Mouse (Mus musculus) mouse embryonic stem cell (cell line): ENCODE measurements around the gene Galnt4.

Experiments used
- in situ Hi-C, 2 experiments: fragments of 300-500 bp; cut with MboI; formaldehyde crosslinking; loops; 1 replicate in 1 of 2; 3 replicates in 1 of 2; pipeline ENCODE4 v1.14.3; 2019 to 2020; ENCODE audit warnings: low sequenced_read_pairs in 2 of 2, low pct_unique_long_range_greater_than_20kb in 1 of 2, mixed read lengths in 1 of 2; ENCODE audit not compliant: unreplicated experiment in 1 of 2

Gene Galnt4

DNA sequence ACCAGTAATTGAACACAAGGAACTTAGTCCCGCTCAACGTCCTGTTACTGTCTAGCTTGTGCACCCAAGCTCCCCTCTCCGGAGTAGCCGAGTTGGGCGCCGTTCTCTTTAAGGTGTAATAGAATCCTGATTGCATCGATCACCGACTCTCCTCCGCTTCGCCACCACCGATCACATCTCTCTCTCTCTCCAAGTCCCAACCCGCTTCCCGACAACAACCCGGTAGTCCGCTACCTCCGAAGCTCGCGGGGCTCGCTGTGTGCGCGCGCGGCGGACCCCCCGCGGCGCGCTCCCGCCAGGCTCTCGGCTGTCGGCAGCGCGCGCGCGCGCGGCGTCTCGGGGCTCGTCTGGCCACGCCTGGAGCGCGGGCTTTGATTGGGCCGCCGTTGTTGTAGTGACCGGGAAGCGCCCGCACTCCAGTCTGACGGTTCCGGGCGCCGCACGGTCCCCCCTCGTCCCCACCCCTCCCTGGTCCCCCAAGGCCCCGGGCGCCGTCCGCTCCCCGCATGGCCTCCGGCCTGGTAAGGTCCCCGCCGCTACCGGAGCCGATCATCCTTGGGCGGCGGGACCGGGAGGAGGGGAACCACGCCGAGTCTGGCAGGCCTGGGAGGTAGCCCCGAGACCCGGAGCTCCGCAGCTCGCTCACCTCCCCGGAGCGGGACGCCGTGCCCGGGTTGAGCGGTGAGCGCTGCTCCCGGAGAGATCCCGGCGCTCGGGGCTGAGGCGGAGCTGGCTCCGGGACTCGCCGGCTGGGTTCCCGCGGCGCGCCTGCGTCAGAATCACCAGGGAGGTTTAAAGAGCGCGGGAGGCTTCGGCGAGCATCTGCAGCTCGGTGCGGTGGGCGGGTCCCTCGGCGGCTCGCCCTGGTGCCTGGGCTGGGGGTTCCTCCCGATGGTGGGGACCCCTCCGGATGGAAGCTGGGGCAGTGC lies 992 bp upstream of the Galnt4 start, which contains the start of gene Poc1b:
Poc1b (plus strand) TSS at position 334 of the 929 bp plus-strand sequence.
- in situ Hi-C loops, result no loop called here

DNA sequence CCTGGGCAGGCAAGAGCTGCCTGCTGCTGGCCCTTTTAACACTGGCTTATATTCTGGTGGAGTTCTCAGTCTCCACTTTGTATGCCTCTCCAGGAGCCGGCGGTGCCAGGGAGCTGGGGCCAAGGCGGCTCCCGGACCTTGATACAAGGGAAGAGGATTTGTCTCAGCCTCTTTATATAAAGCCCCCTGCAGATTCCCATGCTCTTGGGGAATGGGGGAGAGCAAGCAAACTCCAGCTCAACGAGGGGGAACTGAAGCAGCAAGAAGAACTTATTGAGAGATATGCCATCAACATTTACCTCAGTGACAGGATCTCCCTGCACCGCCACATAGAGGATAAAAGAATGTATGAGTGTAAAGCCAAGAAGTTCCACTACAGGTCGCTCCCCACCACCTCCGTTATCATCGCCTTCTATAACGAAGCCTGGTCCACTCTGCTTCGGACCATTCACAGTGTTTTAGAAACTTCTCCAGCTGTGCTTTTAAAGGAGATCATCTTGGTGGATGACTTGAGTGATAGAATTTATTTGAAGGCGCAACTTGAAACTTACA lies 548 bp downstream of the Galnt4 start:
- in situ Hi-C loops, result no loop called here

DNA sequence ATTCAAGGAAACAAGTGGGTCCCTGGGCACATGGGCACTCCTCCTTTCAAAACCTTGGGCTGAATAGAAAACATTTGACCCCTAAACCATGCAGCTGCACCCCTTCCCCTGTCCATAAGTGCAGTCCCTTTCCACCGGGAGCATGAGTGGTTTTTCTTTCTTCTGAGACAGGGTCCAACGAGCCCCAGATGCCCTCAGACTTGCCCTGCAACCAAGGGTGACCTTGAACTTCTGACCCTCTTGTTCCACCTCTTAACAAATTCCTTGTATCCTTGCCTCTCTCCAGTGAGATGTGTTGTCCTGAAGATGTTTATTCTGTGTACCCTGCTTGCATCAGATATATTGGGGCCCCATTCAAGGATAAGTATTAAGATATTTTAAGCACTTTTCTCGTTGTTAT lies 5.6 kb downstream of the Galnt4 start:
- in situ Hi-C loops, result no loop called here

DNA sequence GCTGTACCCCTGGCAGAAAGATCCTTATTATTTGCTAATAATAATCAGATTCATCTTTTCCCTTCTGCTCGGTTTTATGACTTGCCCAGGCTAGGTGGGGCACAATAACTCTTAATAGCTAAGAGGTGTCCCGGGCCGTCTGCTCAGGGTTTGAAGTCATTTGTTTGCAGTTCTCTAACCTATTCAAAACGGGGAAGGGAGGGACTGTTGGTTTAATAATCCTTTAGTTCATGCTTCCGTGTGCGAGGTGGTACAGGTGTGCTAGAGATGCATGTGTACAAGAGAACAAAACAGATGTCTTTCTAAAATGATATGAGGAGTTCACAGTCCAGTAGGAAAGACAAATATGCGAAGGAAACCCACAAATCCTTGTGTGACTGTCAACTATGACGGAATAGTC lies 6.3 kb downstream of the Galnt4 start:
- in situ Hi-C loops, result no loop called here

DNA sequence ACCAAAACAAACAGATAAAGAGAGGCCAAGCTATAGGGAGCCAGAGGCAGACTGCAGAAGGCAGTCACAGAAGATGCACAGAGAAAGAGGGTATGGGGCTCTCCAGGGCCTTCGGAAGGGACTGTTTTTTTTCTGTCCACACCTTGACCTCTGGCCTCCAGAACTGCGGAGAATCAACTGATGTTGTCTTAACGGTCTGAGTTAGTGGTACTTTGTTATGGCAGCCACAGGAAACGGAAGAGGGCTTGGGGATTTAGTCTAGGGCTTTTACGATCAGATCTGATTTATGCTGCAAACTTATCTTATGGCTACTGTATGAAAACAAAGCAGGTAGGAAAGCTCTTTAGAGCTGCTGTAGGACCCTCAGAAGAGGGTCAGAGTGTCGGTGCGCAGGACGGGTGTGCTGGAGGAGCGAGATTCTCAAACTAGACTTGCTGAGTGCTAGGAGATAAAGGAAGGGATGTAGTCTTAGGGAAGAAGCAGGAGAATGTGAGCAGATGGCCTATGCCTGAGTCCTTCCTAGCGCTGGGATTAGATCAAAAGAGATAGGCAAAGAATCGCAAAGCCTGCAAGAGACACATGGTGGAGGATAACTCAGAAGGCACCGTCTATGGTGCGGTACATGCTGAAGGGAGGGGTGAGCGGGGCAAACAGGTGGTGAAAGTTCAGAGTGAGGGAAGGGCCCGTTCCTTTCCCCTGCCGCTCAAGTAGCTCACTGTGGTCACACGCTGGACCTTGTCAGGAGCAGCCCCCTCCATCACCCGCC lies 7.7 kb downstream of the Galnt4 start:
- in situ Hi-C loops, result no loop called here

DNA sequence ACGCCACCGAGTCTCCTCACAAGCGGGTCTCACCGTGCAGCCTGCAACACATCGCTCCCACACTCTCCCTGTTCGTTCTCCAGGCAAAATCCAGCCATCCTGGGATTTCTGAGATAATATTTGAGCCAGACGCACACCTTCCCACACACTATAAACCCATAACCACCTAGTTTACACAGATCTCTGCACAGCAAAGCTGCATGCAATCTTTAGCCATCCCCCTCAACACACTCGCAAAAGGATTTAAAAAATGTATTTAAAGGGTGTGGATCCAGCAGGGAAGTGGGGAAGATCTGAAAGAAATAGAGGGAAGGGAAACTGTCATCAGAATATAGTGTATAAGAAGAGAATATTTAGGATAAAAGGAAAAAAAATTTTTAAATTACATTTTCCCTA lies 8.3 kb downstream of the Galnt4 start:
- in situ Hi-C loops, result no loop called here

DNA sequence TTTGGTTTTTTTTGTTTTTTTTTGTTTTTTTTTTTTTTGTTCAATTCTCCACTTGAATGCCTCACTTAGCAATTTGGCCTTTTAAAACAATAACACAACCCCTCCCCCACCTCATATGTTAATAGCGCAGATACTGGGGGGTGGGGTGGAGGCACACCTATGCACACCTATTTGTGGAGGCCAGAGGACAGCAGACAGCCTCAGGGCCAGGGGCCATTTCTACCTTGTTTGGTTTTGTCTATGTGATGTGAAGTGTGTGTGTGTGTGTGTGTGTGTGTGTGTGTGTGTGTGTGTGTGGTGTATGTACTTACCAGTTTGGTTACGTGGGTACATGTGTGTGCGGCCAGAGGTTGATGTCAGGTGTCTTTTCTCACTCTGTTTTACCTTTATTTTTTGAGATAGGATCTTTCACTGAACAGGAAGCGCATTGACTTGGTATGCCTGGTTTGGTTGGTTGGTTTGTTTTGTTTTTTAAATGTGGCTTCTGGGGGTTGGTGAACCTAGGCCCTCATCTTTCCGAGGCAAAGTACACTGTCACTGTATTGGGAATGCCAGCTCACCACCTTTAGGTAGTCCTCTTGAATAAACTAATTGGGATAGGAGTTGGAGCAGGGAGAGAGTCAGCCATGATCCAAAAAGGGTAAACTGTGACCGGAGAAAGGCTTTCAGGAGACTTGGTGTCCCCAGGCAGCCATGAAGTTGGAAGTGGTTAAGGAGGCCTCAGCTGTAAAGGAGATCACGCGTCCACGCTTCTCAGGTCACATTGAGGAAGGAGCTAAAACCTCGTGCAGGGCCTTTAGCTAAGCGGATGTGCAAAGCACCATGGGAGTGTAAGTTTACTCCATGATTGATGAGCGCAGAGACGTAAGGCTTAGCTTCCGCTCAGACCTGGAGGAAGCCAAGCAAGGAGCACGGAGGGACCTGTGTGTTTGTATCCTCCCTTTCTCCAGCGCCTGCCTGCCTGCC lies 9.0 kb downstream of the Galnt4 start:
- in situ Hi-C loops, result no loop called here

DNA sequence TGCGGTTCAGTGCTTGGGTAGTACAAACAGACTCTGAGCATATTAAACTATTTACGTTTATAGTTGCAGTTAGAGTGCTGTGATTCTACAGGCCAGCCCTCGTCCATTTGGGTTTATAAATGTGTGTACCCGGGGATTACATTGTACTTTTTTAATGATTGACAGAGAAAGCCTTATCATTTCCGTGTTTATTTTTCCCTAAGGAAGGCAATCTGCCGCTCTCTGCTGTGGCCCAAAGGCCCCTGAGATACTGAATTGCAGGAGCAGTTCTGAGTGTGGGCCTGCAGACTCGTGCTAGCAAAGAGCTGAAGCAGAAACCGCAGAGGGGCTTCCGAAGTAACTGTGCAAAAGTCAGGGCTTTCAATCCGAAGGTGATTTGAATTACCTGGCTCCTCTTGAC lies 9.9 kb downstream of the Galnt4 start:
- in situ Hi-C loops, result no loop called here

DNA sequence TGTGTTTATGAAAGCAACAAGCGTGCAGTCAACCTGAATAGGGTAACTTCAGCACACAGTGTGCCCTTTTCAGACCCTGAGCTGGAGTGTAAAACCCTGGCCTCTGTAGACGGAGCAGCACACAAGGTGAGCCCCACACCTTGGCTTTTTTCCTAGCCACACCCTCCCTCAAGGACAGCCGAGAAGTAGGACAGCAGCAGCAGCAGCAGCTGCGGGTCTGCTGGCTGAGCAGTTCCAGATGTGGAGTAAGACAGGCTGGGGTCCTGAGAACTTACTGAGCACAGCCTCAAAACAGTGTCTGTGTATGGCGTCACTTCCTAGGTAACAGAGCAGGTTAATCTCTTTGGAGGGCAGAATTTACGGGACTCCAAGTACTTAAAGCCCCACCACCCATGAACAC lies 10.7 kb downstream of the Galnt4 start:
- in situ Hi-C loops, result no loop called here

DNA sequence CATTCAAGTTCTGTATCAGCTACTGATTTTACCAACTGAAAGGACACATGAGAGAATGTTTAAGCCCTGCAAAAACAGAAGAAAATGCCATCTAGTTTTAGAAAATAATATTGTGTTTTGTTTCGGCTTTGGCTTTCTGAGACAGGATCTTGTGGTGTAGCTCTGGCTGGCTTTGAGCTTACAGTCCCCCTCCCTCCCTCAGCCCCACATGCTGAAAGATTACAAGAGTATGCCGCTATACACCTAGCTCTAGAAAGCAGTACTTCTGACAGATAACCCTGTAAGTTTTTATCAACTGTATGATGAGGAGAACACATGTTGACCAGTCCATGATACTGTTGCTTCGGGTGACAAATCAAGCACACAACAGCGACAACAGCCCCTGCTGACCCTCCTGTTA lies 11.5 kb downstream of the Galnt4 start:
- in situ Hi-C loops, result no loop called here

DNA sequence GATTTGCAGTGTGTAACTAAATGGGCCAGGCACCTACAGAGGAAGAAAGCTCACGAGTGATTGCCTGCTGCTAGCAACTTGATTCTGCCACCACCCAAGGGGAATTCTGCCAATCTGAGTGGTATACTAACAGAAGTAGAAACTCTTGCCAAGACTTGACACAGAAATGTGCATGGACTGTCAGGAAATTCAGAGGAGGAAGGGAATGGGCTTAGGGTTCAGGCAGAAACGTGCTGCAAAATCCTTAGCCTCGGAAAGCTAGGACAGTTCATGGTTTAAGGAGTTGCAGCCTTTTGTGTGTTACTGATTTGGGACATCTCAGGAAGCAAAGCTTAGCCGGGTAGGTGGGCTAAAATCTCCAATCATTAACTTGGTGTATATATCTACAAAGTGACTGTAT lies 18.3 kb downstream of the Galnt4 start, which contains the start of gene Phxr2:
Phxr2 (minus strand) TSS at position 101 of the 400 bp plus-strand sequence.
- in situ Hi-C loops, result no loop called here

DNA sequence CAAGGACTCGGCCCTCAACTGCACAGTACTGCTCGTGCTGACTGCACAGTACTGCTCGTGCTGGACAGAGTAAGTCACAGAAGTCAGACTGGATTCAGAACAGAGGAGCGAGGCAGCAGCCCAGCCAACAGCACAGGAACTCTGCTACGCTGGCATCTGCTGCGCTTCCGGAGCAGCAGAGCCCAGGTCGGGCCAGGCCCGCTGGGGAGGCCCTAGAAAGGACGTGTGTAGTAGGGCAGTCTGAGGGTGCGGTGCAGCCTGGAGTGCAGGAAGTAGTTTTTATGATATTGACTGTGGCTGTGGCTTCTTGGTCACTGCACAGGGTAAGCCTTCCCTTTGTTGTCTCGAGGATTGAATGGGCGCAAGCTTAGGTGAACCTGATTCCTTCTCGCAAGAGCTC lies 19.0 kb downstream of the Galnt4 start:
- in situ Hi-C loops, result no loop called here

DNA sequence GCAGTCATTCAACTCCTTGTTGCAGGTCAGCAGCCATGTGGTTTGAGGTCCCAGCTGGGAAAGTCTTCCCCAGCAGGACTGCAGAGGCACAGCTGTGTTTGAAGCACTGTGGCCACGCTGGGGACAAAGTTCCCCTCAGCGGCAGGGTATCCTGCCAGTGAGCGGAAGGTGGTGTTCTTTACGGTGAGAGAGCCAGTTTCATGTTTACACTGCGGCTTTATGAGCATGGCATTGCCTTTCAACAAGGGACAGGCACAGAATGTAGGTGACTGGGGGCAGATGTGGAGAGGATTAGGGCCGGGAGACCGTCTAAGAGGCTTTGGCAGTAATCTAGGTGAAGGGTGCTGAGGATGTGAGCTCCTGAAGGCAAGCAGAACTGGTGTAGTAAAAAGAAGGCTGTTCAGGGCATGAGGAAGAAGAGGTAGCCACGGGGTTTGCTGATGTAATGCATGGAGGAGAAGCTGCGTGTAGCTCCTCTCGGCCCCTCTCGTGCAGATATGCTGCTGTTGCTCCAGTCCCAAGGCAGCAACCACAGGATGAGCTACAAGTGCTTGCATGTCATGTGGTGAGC lies 19.8 kb downstream of the Galnt4 start:
- in situ Hi-C loops, result no loop called here

DNA sequence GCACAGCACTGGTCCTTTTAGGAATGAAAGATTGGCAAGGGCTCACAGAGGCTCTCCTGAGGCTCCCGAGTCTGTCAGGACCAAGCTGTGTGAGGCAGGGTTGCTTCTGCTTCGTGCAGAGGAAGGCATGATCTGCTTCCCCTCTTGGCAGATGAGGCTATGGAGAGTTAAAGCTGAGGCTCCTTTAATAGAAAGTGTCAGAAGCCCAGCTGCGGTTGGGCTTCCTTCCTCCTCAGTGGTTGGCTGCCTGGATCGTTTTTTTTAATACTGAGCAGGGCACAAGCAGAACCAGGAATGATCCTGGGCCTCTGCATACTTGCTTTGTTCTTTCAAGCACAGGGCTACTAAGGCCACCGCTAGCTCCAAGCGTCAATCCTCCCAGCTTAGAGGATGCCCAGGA lies 22.7 kb downstream of the Galnt4 start:
- in situ Hi-C loops, result no loop called here

DNA sequence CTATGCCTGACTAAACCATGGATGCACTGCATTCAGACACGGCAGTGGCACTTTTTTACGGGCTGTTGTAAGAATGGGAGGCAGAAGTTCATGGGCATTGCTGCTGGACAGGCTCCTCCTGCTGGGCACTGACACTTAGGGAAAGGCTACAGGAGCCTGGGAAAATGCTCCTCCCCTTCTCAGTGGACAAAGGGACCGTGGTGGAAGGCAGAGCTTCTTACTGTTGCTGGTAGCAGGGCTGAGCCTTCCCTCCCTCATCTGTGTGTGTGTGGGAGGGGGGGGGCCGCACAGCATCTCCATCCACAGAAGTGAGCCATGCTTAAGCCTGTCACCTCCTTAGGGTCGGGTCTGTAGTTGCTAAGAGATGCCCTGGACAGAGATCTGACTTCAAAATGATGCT lies 23.3 kb downstream of the Galnt4 start:
- in situ Hi-C loops, result no loop called here

DNA sequence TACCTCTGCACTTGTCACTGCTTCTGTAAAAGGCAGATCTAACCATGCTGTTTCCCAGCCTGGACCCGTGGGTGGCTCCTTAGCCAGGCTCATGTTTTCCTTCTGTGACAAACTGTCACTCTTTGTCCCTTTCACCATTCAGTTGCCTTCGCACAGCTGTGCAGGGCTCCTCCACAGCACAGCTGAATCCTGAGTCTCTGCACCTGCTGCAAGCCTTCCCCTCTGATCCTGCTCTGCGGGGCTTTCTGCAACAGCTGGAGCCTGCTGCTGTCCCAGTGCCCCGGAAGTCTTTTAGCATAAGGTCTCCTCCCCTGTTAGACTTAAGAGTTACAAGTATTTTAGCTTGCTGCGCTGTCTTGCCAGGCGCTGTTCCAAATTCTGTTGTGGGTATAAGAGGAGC lies 24.2 kb downstream of the Galnt4 start:
- in situ Hi-C loops, result no loop called here

DNA sequence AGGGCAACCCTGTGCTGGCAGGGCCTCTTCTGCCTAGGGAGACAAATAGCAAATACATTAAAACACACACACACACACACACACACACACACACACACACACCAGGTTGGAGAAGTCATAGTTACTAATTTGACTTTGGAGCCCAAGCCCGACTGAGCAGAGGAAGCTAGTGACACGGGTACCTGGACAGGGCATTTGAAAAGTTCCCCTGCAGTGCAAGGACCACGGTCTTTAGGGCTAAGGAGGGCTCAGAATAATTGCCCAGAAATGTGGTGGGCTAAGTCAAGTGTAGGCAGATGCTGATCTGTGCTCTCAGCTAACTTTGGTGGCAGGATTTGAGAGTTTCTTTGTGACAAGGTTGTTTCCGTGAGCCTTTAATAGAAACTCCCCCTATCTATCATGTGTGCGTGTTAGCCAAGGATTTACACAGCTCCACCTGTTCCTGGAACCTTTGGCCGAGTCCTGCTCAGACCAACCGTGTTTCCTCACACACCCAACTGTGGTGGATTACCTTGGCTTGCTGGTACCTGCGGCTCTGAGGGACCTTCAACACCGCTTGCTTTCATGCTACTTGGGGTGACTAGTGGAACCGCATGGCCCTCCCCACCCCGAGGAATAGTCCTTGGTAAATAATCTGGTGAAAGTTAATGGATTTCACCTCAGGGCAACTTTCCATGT lies 24.8 kb downstream of the Galnt4 start:
- in situ Hi-C loops, result no loop called here
